Mouse (Mus musculus): ENCODE measurements around the gene Vps37b. TPM values are rescaled to one million over a fixed set of nuclear protein-coding genes. Genes with fewer than 3 reads are reported as not detected.

The Vps37b gene
- polyA plus RNA-seq, 1 experiment from 2014 or later: 34.7 TPM

- Histone ChIP-seq H3K27me3 (no peaks in the 10 kb centered on the region), H3K9ac (no peak overlapping the region), H3K4me3 (no peak overlapping the region), H3K4me2 (no peak overlapping the region), H3K9me3 (no peaks in the 10 kb centered on the region), H3K36me3 (peaks cover 64% of the 10 kb centered on the region), H3K4me1 (peaks cover 25% of the 10 kb centered on the region), H3K27ac (no peak overlapping the region)
- no peak for ATAC-seq (ENCODE audit: insufficient number of reproducible peaks, low FRiP score, low TSS enrichment, low read depth)
- WGBS: 84% methylated on average over 26 of the region's 26 CpGs
Observed at GRCm38 (mm10) chr5:124006082-124006873, 25.8 kb downstream of the Vps37b start.

- peaks cover 22% of the 10 kb centered on the region for H3K4me1 ChIP-seq
- 71% methylated on average over 11 of the region's 11 CpGs for WGBS
- no peak overlapping the region for H3K9ac ChIP-seq
Observed at GRCm38 (mm10) chr5:124005591-124005990, 26.5 kb downstream of the Vps37b start.

GRCm38 (mm10) chr5:124005151-124005500, 26.9 kb downstream of the Vps37b start:
- no peak overlapping the region for H3K4me3 ChIP-seq
- H3K36me3 ChIP-seq: peaks cover 63% of the 10 kb centered on the region
- no peaks in the 10 kb centered on the region for H3K9me3 ChIP-seq
- peaks cover 19% of the 10 kb centered on the region for H3K4me1 ChIP-seq
- H3K27me3 ChIP-seq: no peaks in the 10 kb centered on the region
- ATAC-seq (ENCODE audit: insufficient number of reproducible peaks, low FRiP score, low TSS enrichment, low read depth): no peak
- H3K9ac ChIP-seq: no peak overlapping the region
- H3K4me2 ChIP-seq: no peak overlapping the region
- H3K27ac ChIP-seq: no peak overlapping the region
- WGBS: 85% methylated on average over 15 of the region's 15 CpGs

More at GRCm38 (mm10) chr5:124005591-124005990, 26.5 kb downstream of the Vps37b start:
- Histone ChIP-seq H3K4me3 (no peak overlapping the region), H3K36me3 (peaks cover 64% of the 10 kb centered on the region), H3K9me3 (no peaks in the 10 kb centered on the region), H3K27ac (no peak overlapping the region), H3K4me2 (no peak overlapping the region), H3K27me3 (no peaks in the 10 kb centered on the region)
- no peak for ATAC-seq (ENCODE audit: insufficient number of reproducible peaks, low FRiP score, low TSS enrichment, low read depth)

- WGBS: 87% methylated on average over 17 of the region's 17 CpGs
- H3K36me3 ChIP-seq: peaks cover 62% of the 10 kb centered on the region
Observed at GRCm38 (mm10) chr5:124004356-124005150, 27.5 kb downstream of the Vps37b start.

GRCm38 (mm10) chr5:124003375-124003774, 28.7 kb downstream of the Vps37b start:
- H3K27ac ChIP-seq: peak overlapping the region; percentile 34; the same call in 1 of the 2 replicates
- ATAC-seq (ENCODE audit: insufficient number of reproducible peaks, low FRiP score, low TSS enrichment, low read depth): no peak

More at GRCm38 (mm10) chr5:124004356-124005150, 27.5 kb downstream of the Vps37b start:
- no peaks in the 10 kb centered on the region for H3K9me3 ChIP-seq
- H3K4me3 ChIP-seq: no peak overlapping the region
- no peaks in the 10 kb centered on the region for H3K27me3 ChIP-seq
- no peak overlapping the region for H3K9ac ChIP-seq
- H3K4me2 ChIP-seq: no peak overlapping the region
- H3K4me1 ChIP-seq: peaks cover 19% of the 10 kb centered on the region
- H3K27ac ChIP-seq: no peak overlapping the region
- no peak for ATAC-seq (ENCODE audit: insufficient number of reproducible peaks, low FRiP score, low TSS enrichment, low read depth)

GRCm38 (mm10) chr5:124002876-124003275, 29.2 kb downstream of the Vps37b start:
- WGBS: 35% methylated on average over 2 of the region's 2 CpGs
- no peak for ATAC-seq (ENCODE audit: insufficient number of reproducible peaks, low FRiP score, low TSS enrichment, low read depth)
- no peak overlapping the region for H3K9ac ChIP-seq
- H3K4me1 ChIP-seq: peaks cover 20% of the 10 kb centered on the region
- no peaks in the 10 kb centered on the region for H3K27me3 ChIP-seq
- H3K4me2 ChIP-seq: no peak overlapping the region
- H3K36me3 ChIP-seq: peaks cover 46% of the 10 kb centered on the region
- H3K4me3 ChIP-seq: no peak overlapping the region
- H3K9me3 ChIP-seq: no peaks in the 10 kb centered on the region
- H3K27ac ChIP-seq: peak overlapping the region; percentile 34; the same call in 1 of the 2 replicates

More at GRCm38 (mm10) chr5:124003375-124003774, 28.7 kb downstream of the Vps37b start:
- no peak overlapping the region for H3K9ac ChIP-seq
- peaks cover 51% of the 10 kb centered on the region for H3K36me3 ChIP-seq
- no peaks in the 10 kb centered on the region for H3K9me3 ChIP-seq
- H3K4me3 ChIP-seq: no peak overlapping the region
- WGBS: 56% methylated on average over 4 of the region's 4 CpGs
- peaks cover 19% of the 10 kb centered on the region for H3K4me1 ChIP-seq
- H3K27me3 ChIP-seq: no peaks in the 10 kb centered on the region
- H3K4me2 ChIP-seq: no peak overlapping the region

GRCm38 (mm10) chr5:124001274-124001673, 30.8 kb downstream of the Vps37b start:
- WGBS: 71% methylated on average over 9 of the region's 9 CpGs
- Histone ChIP-seq H3K9me3 (no peaks in the 10 kb centered on the region), H3K27me3 (no peaks in the 10 kb centered on the region), H3K36me3 (peaks cover 33% of the 10 kb centered on the region), H3K4me1 (peaks cover 29% of the 10 kb centered on the region), H3K4me3 (no peak overlapping the region), H3K4me2 (no peak overlapping the region), H3K27ac (no peak overlapping the region), H3K9ac (no peak overlapping the region)
- ATAC-seq (ENCODE audit: insufficient number of reproducible peaks, low FRiP score, low TSS enrichment, low read depth): no peak

GRCm38 (mm10) chr5:124000824-124001223, 31.2 kb downstream of the Vps37b start:
- 16% methylated on average over 7 of the region's 7 CpGs for WGBS
- Histone ChIP-seq H3K4me2 (no peak overlapping the region), H3K4me1 (peaks cover 26% of the 10 kb centered on the region), H3K9me3 (no peaks in the 10 kb centered on the region), H3K4me3 (no peak overlapping the region), H3K9ac (no peak overlapping the region), H3K27ac (no peak overlapping the region), H3K36me3 (peaks cover 29% of the 10 kb centered on the region), H3K27me3 (no peaks in the 10 kb centered on the region)
- peak; percentile 41 for ATAC-seq (ENCODE audit: insufficient number of reproducible peaks, low FRiP score, low TSS enrichment, low read depth)

- WGBS: 83% methylated on average over 10 of the region's 10 CpGs
- no peak for ATAC-seq (ENCODE audit: insufficient number of reproducible peaks, low FRiP score, low TSS enrichment, low read depth)
- Histone ChIP-seq H3K4me1 (peaks cover 24% of the 10 kb centered on the region), H3K9ac (no peak overlapping the region), H3K4me2 (no peak overlapping the region), H3K27ac (no peak overlapping the region), H3K36me3 (peaks cover 10% of the 10 kb centered on the region; the same call in 1 of the 2 replicates), H3K27me3 (no peaks in the 10 kb centered on the region), H3K4me3 (no peak overlapping the region), H3K9me3 (no peaks in the 10 kb centered on the region)
Observed at GRCm38 (mm10) chr5:123998370-123998769, 33.7 kb downstream of the Vps37b start.

- Histone ChIP-seq H3K9ac (no peak overlapping the region), H3K27me3 (no peaks in the 10 kb centered on the region), H3K9me3 (no peaks in the 10 kb centered on the region), H3K4me2 (no peak overlapping the region), H3K36me3 (peaks cover 10% of the 10 kb centered on the region; the same call in 1 of the 2 replicates), H3K27ac (peak overlapping the region; percentile 4; the same call in 1 of the 2 replicates), H3K4me1 (peaks cover 19% of the 10 kb centered on the region), H3K4me3 (no peak overlapping the region)
- WGBS: 73% methylated on average over 16 of the region's 16 CpGs
- ATAC-seq (ENCODE audit: insufficient number of reproducible peaks, low FRiP score, low TSS enrichment, low read depth): no peak
Observed at GRCm38 (mm10) chr5:123997811-123998210, 34.3 kb downstream of the Vps37b start.

- 80% methylated on average over 24 of the region's 24 CpGs for WGBS
- H3K27ac ChIP-seq: no peak overlapping the region; the same call in 1 of the 2 replicates
Observed at GRCm38 (mm10) chr5:123997211-123997751, 34.8 kb downstream of the Vps37b start.

More at GRCm38 (mm10) chr5:123997211-123997751, 34.8 kb downstream of the Vps37b start:
- no peak for ATAC-seq (ENCODE audit: insufficient number of reproducible peaks, low FRiP score, low TSS enrichment, low read depth)
- H3K4me2 ChIP-seq: no peak overlapping the region
- H3K4me1 ChIP-seq: peaks cover 19% of the 10 kb centered on the region
- no peak overlapping the region for H3K9ac ChIP-seq
- peaks cover 10% of the 10 kb centered on the region; the same call in 1 of the 2 replicates for H3K36me3 ChIP-seq
- H3K4me3 ChIP-seq: no peak overlapping the region
- H3K9me3 ChIP-seq: no peaks in the 10 kb centered on the region
- no peaks in the 10 kb centered on the region for H3K27me3 ChIP-seq
